8 mouse cellular contexts compared by ENCODE assay signal in the genomic region with DNA sequence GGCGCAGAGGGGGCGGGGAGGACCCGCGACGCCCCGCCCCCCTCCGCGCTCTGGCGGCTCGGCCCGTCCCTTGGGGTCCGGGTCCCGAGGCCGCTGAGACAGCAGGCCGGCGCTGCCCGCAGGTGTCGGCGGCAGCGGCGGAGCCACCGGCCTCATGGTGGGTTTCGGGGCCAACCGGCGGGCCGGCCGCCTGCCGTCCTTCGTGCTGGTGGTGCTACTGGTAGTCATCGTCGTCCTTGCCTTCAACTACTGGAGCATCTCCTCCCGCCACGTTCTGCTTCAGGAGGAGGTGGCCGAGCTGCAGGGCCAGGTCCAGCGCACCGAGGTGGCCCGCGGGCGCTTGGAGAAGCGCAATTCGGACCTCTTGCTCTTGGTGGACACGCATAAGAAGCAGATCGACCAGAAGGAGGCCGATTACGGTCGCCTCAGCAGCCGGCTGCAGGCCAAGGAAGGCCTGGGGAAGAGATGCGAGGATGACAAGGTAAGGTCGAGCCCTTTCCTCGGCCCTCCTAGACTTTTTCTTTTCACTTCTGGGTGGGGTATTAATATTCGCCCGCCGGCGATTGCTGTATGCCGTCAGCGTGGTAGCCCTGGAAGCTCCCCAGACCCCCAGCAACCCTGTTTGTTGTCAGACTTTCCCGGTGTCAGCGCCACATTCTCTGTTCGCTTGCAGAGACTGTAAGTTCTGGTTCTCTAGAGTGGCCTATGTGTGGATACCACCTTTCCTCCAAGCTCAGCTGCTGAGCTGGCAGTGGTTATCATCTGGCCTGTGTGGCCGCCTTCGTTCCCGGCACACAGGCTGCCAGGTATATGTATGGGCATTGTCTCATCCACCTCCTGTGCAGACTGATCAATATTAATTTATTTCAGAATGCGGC. TPM values are rescaled to one million over a fixed set of nuclear protein-coding genes. Genes with fewer than 3 reads are reported as not detected.
DNase-seq lines count a peak whose midpoint lies in the region; ATAC-seq and TF ChIP-seq lines count a peak whose summit lies in the region.

No protein-coding gene starts in this region.

- H3K27ac ChIP-seq in neural tube, embryonic 11.5 days (ENCODE audit: low read depth, low read length): peak overlapping the region; percentile 63
- H3K27ac ChIP-seq in bone marrow, adult 2 months (ENCODE audit: control insufficient read depth, insufficient read depth, low read depth, low read length, poor library complexity): peak overlapping the region; percentile 48; the same call in 1 of the 2 replicates
- H3K27ac ChIP-seq in embryonic facial prominence, embryonic 13.5 days: peak overlapping the region; percentile 72
- peak overlapping the region; percentile 91 for H3K27ac ChIP-seq in limb, embryonic 10.5 days
- H3K27ac ChIP-seq in midbrain, embryonic 16.5 days (ENCODE audit: low read length): peak overlapping the region; percentile 88

- H3K9ac ChIP-seq in neural tube, embryonic 11.5 days (ENCODE audit: low read length): peak overlapping the region; percentile 72
- H3K9ac ChIP-seq in embryonic facial prominence, embryonic 13.5 days: peak overlapping the region; percentile 93
- peak overlapping the region; percentile 95 for H3K9ac ChIP-seq in midbrain, embryonic 16.5 days (ENCODE audit: low read depth, low read length)

- WGBS in neural tube, embryonic 11.5 days: under 1% methylated on average over 46 of the region's 63 CpGs
- 2% methylated on average over 61 of the region's 63 CpGs for whole genome bisulfite sequencing in bone marrow, adult 2 months
- WGBS in embryonic facial prominence, embryonic 13.5 days: under 1% methylated on average over 61 of the region's 63 CpGs
- 1% methylated on average over 59 of the region's 63 CpGs for WGBS in limb, embryonic 10.5 days
- under 1% methylated on average over 53 of the region's 63 CpGs for WGBS in midbrain, embryonic 16.5 days

- TF ChIP-seq POLR2A in bone marrow, adult 2 months (IDR thresholded peaks at IDR 0.05; ENCODE audit: borderline replicate concordance, control insufficient read depth, low read depth, low read length): no peak

- DNase-seq in neural tube, embryonic 11.5 days (ENCODE audit: low spot score): no peak
- DNase-seq in neural tube, embryonic 10.5 days (ENCODE audit: extremely low spot score, low spot score): no peak
- peak; percentile 4 for DNase-seq in heart, postnatal 25 days (ENCODE audit: low spot score)
- no peak for DNase-seq in limb, embryonic 10.5 days (ENCODE audit: low spot score)
- DNase-seq in adrenal gland, postnatal 14 days: no peak

- no peak for TF ChIP-seq CTCF in bone marrow, adult 2 months (IDR thresholded peaks at IDR 0.05; ENCODE audit: control insufficient read depth, insufficient read depth, low read length)

- ATAC-seq in neural tube, embryonic 11.5 days (ENCODE audit: insufficient read depth, low FRiP score, low TSS enrichment): peak; percentile 56; the same call in 1 of the 2 replicates
- ATAC-seq in embryonic facial prominence, embryonic 13.5 days (ENCODE audit: insufficient number of reproducible peaks, insufficient read depth, low FRiP score, low TSS enrichment, low read depth): peak; percentile 57
- peak; percentile 75 for ATAC-seq in midbrain, embryonic 16.5 days

- H3K4me2 ChIP-seq in neural tube, embryonic 11.5 days (ENCODE audit: low read depth): peak overlapping the region; percentile 86
- H3K4me2 ChIP-seq in embryonic facial prominence, embryonic 13.5 days: peak overlapping the region; percentile 84
- peak overlapping the region; percentile 64 for H3K4me2 ChIP-seq in midbrain, embryonic 16.5 days (ENCODE audit: low read length)

- H3K36me3 ChIP-seq in neural tube, embryonic 11.5 days (ENCODE audit: control insufficient read depth, insufficient read depth, low read length): no peaks in the 10 kb centered on the region
- peaks cover 10% of the 10 kb centered on the region; the same call in 1 of the 2 replicates for H3K36me3 ChIP-seq in embryonic facial prominence, embryonic 13.5 days
- peaks cover 7% of the 10 kb centered on the region for H3K36me3 ChIP-seq in limb, embryonic 10.5 days
- H3K36me3 ChIP-seq in midbrain, embryonic 16.5 days (ENCODE audit: control insufficient read depth, insufficient read depth, low read length): no peaks in the 10 kb centered on the region

- H3K4me3 ChIP-seq in neural tube, embryonic 11.5 days (ENCODE audit: low read depth, low read length): peak overlapping the region; percentile 64
- peak overlapping the region; percentile 82 for H3K4me3 ChIP-seq in bone marrow, adult 2 months (replicated peaks; ENCODE audit: control insufficient read depth, low read depth, low read length)
- H3K4me3 ChIP-seq in embryonic facial prominence, embryonic 13.5 days: peak overlapping the region; percentile 87
- H3K4me3 ChIP-seq in limb, embryonic 10.5 days: peak overlapping the region; percentile 87
- peak overlapping the region; percentile 92 for H3K4me3 ChIP-seq in midbrain, embryonic 16.5 days (ENCODE audit: low read depth, low read length)

- intact Hi-C loops in heart, postnatal 25 days (cut with DNase I): no loop called here

- no peaks in the 10 kb centered on the region for H3K9me3 ChIP-seq in neural tube, embryonic 11.5 days (ENCODE audit: control insufficient read depth, low read length)
- H3K9me3 ChIP-seq in embryonic facial prominence, embryonic 13.5 days: no peaks in the 10 kb centered on the region
- no peaks in the 10 kb centered on the region for H3K9me3 ChIP-seq in limb, embryonic 10.5 days (replicated peaks)
- H3K9me3 ChIP-seq in midbrain, embryonic 16.5 days (replicated peaks; ENCODE audit: control insufficient read depth, low read length, poor library complexity, severe bottlenecking): no peaks in the 10 kb centered on the region

- H3K4me1 ChIP-seq in neural tube, embryonic 11.5 days (ENCODE audit: control insufficient read depth, insufficient read depth, low read length): peaks cover 7% of the 10 kb centered on the region; the same call in 1 of the 2 replicates
- H3K4me1 ChIP-seq in bone marrow, adult 2 months (ENCODE audit: control insufficient read depth, insufficient read depth, low read length): no peaks in the 10 kb centered on the region; the same call in 1 of the 2 replicates
- H3K4me1 ChIP-seq in embryonic facial prominence, embryonic 13.5 days: peaks cover 21% of the 10 kb centered on the region
- H3K4me1 ChIP-seq in limb, embryonic 10.5 days: peaks cover 22% of the 10 kb centered on the region
- peaks cover 24% of the 10 kb centered on the region for H3K4me1 ChIP-seq in midbrain, embryonic 16.5 days (ENCODE audit: control insufficient read depth, insufficient read depth, low read length)

- no peaks in the 10 kb centered on the region for H3K27me3 ChIP-seq in neural tube, embryonic 11.5 days (ENCODE audit: control insufficient read depth, insufficient read depth, low read length)
- H3K27me3 ChIP-seq in embryonic facial prominence, embryonic 13.5 days: no peaks in the 10 kb centered on the region; the same call in 1 of the 2 replicates
- H3K27me3 ChIP-seq in limb, embryonic 10.5 days (ENCODE audit: low read depth, poor library complexity, severe bottlenecking): no peaks in the 10 kb centered on the region
- H3K27me3 ChIP-seq in midbrain, embryonic 16.5 days (ENCODE audit: control insufficient read depth, insufficient read depth, low read depth, low read length): peaks cover 3% of the 10 kb centered on the region

RNA-seq across cellular contexts. Expression of a gene that starts 0.5 kb away (rescaled TPM):
- polyA plus RNA-seq in neural tube, embryonic 11.5 days (2014; fragmentation: Nextera tagmentation; extraction: Ambion mirVana): 25.3 and 27.8 TPM in 2 replicates
- polyA plus RNA-seq in bone marrow, adult 2 months (2011; ENCODE audit: insufficient read depth, insufficient read length, low replicate concordance, missing spikeins): 0.92 and 7.7 TPM in 2 replicates
- polyA plus RNA-seq in embryonic facial prominence, embryonic 13.5 days (2015; fragmentation: Nextera tagmentation; extraction: Ambion mirVana): 23.4 and 26.7 TPM in 2 replicates
- 1 to 10 TPM; 8.3 to 9.7 TPM for total RNA-seq in heart, postnatal 25 days (2021)
- polyA plus RNA-seq in limb, embryonic 10.5 days (2016; fragmentation: Nextera tagmentation; extraction: Ambion mirVana): 14.5 and 17.7 TPM in 2 replicates
- 30.3 and 30.6 TPM in 2 replicates for polyA plus RNA-seq in midbrain, embryonic 16.5 days (2015; fragmentation: Nextera tagmentation; extraction: Ambion mirVana)
- total RNA-seq in adrenal gland, postnatal 14 days (2021): 45.8 and 57.2 TPM in 2 replicates
